Mouse (Mus musculus) intestine, postnatal 0 days (tissue): ENCODE data around the gene Stau1. TPM values are rescaled to one million over a fixed set of nuclear protein-coding genes. Genes with fewer than 3 reads are reported as not detected.
"Not testable (repeated sequence)": the region's sequence is repeated elsewhere in the genome, so short reads cannot be mapped to it uniquely, and the experiment has no call there.

Experiments
- ATAC-seq: fragments of 200-750 bp; cut with Nextera tagmentation; 2 replicates; pipeline ENCODE4 v1.8.0; 2017; ENCODE audit warnings: mild to moderate bottlenecking, moderate TSS enrichment, moderate library complexity
- H3K27ac ChIP-seq: fragments of 300-500 bp; sonication (generic); 2 replicates; pipeline ENCODE4 v1.5.1; 2014; ENCODE audit warnings: mild to moderate bottlenecking, low read depth, low read length, moderate library complexity
- H3K27me3 ChIP-seq: fragments of 300-500 bp; sonication (generic); replicated peaks from 2 replicates; pipeline ENCODE4 v1.6.1; 2014; ENCODE audit warnings: low read length, mixed read lengths; ENCODE audit not compliant: control insufficient read depth, insufficient read depth
- H3K36me3 ChIP-seq: fragments of 300-500 bp; sonication (generic); 2 replicates; pipeline ENCODE4 v1.6.1; 2014; ENCODE audit warnings: mild to moderate bottlenecking, moderate library complexity; ENCODE audit not compliant: control insufficient read depth, insufficient read depth
- H3K4me1 ChIP-seq: fragments of 300-500 bp; sonication (generic); replicated peaks from 2 replicates; pipeline ENCODE4 v1.6.1; 2014; ENCODE audit warnings: antibody characterized with exemption, low read length, mixed read lengths; ENCODE audit not compliant: control insufficient read depth, insufficient read depth
- H3K4me2 ChIP-seq: fragments of 300-500 bp; sonication (generic); replicated peaks from 2 replicates; pipeline ENCODE4 v1.6.1; 2014; ENCODE audit warnings: low read depth, mild to moderate bottlenecking, moderate library complexity
- H3K4me3 ChIP-seq: fragments of 300-500 bp; sonication (generic); 2 replicates; pipeline ENCODE4 v1.5.1; 2014; ENCODE audit warnings: low read depth, low read length
- H3K9ac ChIP-seq: fragments of 300-500 bp; sonication (generic); 2 replicates; pipeline ENCODE4 v1.6.1; 2014; ENCODE audit warnings: mild to moderate bottlenecking, low read depth, low read length
- H3K9me3 ChIP-seq: fragments of 300-500 bp; sonication (generic); 2 replicates; pipeline ENCODE4 v1.6.1; 2016; ENCODE audit warnings: mixed run types; ENCODE audit not compliant: control insufficient read depth
- CTCF ChIP-seq: sonication (generic); IDR thresholded peaks from 2 replicates; pipeline ENCODE4 v1.5.1; 2016; ENCODE audit warnings: low read depth, mild to moderate bottlenecking, control low read depth, antibody characterized with exemption, moderate library complexity
- WGBS: fragments of 180-500 bp; shearing (Covaris S2); extraction: QIAGEN DNeasy Blood & Tissue Kit; methylation state at CpG from one replicate; pipeline ENCODE4 v1.1.7; 2014; 5-methylcytosine and 5-hydroxymethylcytosine counted together
- polyA plus RNA-seq: library from polyadenylated mRNA; unstranded; fragments of >200 nt; fragmentation: Nextera tagmentation; extraction: Ambion mirVana; gene quantifications from 2 replicates; pipeline ENCODE4 v1.2.1, GENCODE M21; 2015

Gene Stau1
- polyA plus RNA-seq, 1 experiment from 2014 or later, result 30.0 TPM

GRCm38 (mm10) chr2:167009483-167009882 lies 13.4 kb upstream of the Stau1 start:
- WGBS, result 79% methylated on average over 4 of the region's 4 CpGs
- no peak for ATAC-seq

GRCm38 (mm10) chr2:167007565-167007964 lies 11.5 kb upstream of the Stau1 start:
- not testable (repeated sequence) for H3K9me3 ChIP-seq, H3K27ac ChIP-seq, H3K9ac ChIP-seq, H3K4me2 ChIP-seq, H3K27me3 ChIP-seq, H3K4me1 ChIP-seq, H3K4me3 ChIP-seq, H3K36me3 ChIP-seq
- ATAC-seq, result peak; percentile 56
- WGBS, result 62% methylated on average over 4 of the region's 4 CpGs

More at GRCm38 (mm10) chr2:167009483-167009882, 13.4 kb upstream of the Stau1 start:
- no peaks in the 10 kb centered on the region for H3K27me3 ChIP-seq
- H3K27ac ChIP-seq, result no peak overlapping the region
- TF ChIP-seq CTCF, result no peak
- H3K4me1 ChIP-seq, result no peaks in the 10 kb centered on the region
- no peak overlapping the region for H3K4me2 ChIP-seq
- H3K9ac ChIP-seq, result no peak overlapping the region
- H3K9me3 ChIP-seq, result no peaks in the 10 kb centered on the region
- H3K36me3 ChIP-seq, result no peaks in the 10 kb centered on the region
- no peak overlapping the region for H3K4me3 ChIP-seq

GRCm38 (mm10) chr2:167007001-167007491 lies 10.9 kb upstream of the Stau1 start:
- H3K36me3 ChIP-seq, result no peaks in the 10 kb centered on the region
- H3K27ac ChIP-seq, result no peak overlapping the region
- ATAC-seq, result no peak
- H3K4me1 ChIP-seq, result no peaks in the 10 kb centered on the region
- 68% methylated on average over 13 of the region's 13 CpGs for WGBS
- no peaks in the 10 kb centered on the region for H3K9me3 ChIP-seq
- no peak overlapping the region for H3K9ac ChIP-seq
- H3K4me2 ChIP-seq, result no peak overlapping the region
- H3K4me3 ChIP-seq, result no peak overlapping the region
- no peak for TF ChIP-seq CTCF
- no peaks in the 10 kb centered on the region for H3K27me3 ChIP-seq

- H3K9ac ChIP-seq, result no peak overlapping the region
- no peak for TF ChIP-seq CTCF
- no peaks in the 10 kb centered on the region for H3K9me3 ChIP-seq
- 80% methylated on average over 2 of the region's 2 CpGs for WGBS
- H3K4me2 ChIP-seq, result no peak overlapping the region
- no peak for ATAC-seq
- no peaks in the 10 kb centered on the region for H3K36me3 ChIP-seq
- H3K27ac ChIP-seq, result no peak overlapping the region
- H3K4me1 ChIP-seq, result no peaks in the 10 kb centered on the region
- no peak overlapping the region for H3K4me3 ChIP-seq
- H3K27me3 ChIP-seq, result no peaks in the 10 kb centered on the region
Measured at GRCm38 (mm10) chr2:167006355-167006754, 10.3 kb upstream of the Stau1 start.

DNA sequence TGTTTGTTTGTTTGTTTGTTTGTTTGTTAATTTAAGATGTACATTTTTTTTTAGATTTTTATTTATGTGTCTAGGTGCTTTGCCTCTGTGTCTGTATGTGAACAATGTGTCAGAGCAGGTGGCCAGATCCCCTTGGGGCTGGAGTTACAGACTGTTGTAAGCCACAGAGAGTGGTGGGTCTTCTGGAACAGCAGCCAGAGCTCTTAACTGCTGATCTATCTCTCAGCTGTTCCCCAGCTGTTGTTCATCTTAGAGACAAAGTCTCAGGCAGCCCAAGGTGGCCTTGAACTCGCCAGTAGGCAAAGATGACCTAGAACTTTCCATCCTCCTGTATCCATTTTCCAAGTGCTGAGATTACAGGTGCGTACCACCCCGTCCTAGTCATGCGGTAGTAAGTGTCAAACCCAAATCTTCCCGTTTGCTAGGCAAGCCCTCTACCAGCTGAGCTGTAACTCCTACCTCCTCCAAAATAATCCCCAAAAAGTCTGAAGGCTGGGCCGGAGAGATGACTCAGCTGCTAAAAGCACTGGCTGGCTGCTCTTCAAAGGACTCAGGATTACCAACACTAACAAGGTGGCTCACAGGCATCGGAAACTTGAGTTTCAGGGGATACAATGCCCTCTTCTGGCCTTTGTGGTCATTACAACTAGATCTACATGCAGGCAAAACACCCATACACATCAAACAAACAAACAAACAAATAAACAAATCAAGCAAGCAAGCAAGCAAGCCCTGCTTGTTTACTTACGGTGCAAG lies 8.2 kb upstream of the Stau1 start:
- H3K36me3 ChIP-seq, result no peaks in the 10 kb centered on the region
- no peak overlapping the region for H3K27ac ChIP-seq
- peak; percentile 89 for TF ChIP-seq CTCF
- no peak overlapping the region for H3K4me2 ChIP-seq
- 46% methylated on average over 8 of the region's 8 CpGs for WGBS
- H3K4me1 ChIP-seq, result no peaks in the 10 kb centered on the region
- no peaks in the 10 kb centered on the region for H3K27me3 ChIP-seq
- no peaks in the 10 kb centered on the region for H3K9me3 ChIP-seq
- no peak for ATAC-seq
- no peak overlapping the region for H3K4me3 ChIP-seq
- H3K9ac ChIP-seq, result no peak overlapping the region

GRCm38 (mm10) chr2:167001486-167001885 lies 5.4 kb upstream of the Stau1 start:
- no peaks in the 10 kb centered on the region for H3K27me3 ChIP-seq
- H3K9ac ChIP-seq, result no peak overlapping the region
- H3K36me3 ChIP-seq, result no peaks in the 10 kb centered on the region
- H3K4me3 ChIP-seq, result no peak overlapping the region
- H3K27ac ChIP-seq, result no peak overlapping the region
- no peaks in the 10 kb centered on the region for H3K9me3 ChIP-seq
- H3K4me2 ChIP-seq, result no peak overlapping the region
- ATAC-seq, result no peak
- H3K4me1 ChIP-seq, result no peaks in the 10 kb centered on the region
- 81% methylated on average over 9 of the region's 9 CpGs for WGBS
- no peak for TF ChIP-seq CTCF
